Comparison of ENCODE assay signal across 8 mouse cellular contexts in genomic region chr13:63073911-63074675, GRCm38 (mm10).
DNase-seq lines count a peak whose midpoint lies in the region; ATAC-seq and TF ChIP-seq lines count a peak whose summit lies in the region.

No protein-coding gene starts in this region.

- no peak overlapping the region for H3K4me2 ChIP-seq in forebrain, embryonic 15.5 days (replicated peaks)
- H3K4me2 ChIP-seq in lung, embryonic 15.5 days: no peak overlapping the region
- H3K4me2 ChIP-seq in hindbrain, embryonic 11.5 days (replicated peaks; ENCODE audit: low read depth, low read length): no peak overlapping the region

- no peaks in the 10 kb centered on the region for H3K9me3 ChIP-seq in forebrain, embryonic 15.5 days
- no peaks in the 10 kb centered on the region for H3K9me3 ChIP-seq in forebrain, embryonic 10.5 days
- no peaks in the 10 kb centered on the region for H3K9me3 ChIP-seq in lung, embryonic 15.5 days
- no peaks in the 10 kb centered on the region for H3K9me3 ChIP-seq in hindbrain, embryonic 11.5 days (ENCODE audit: control insufficient read depth, low read length)

- H3K4me1 ChIP-seq in forebrain, embryonic 15.5 days: peaks cover 6% of the 10 kb centered on the region; the same call in 1 of the 2 replicates
- peaks cover 15% of the 10 kb centered on the region for H3K4me1 ChIP-seq in forebrain, embryonic 10.5 days
- H3K4me1 ChIP-seq in lung, embryonic 15.5 days: peaks cover 22% of the 10 kb centered on the region
- no peaks in the 10 kb centered on the region for H3K4me1 ChIP-seq in hindbrain, embryonic 11.5 days (replicated peaks; ENCODE audit: control insufficient read depth, insufficient read depth, low read length)

- H3K79me2 ChIP-seq in C2C12 (ENCODE audit: control insufficient read depth, insufficient read depth): no peaks in the 10 kb centered on the region

- TF ChIP-seq CTCF in C2C12 (IDR thresholded peaks at IDR 0.05; ENCODE audit: control insufficient read depth, insufficient read depth, insufficient read length): no peak

- no peak for DNase-seq in forebrain, embryonic 10.5 days (ENCODE audit: extremely low spot score, low spot score)
- DNase-seq in heart, adult 8-10 months (ENCODE audit: low spot score): peak; percentile 67
- no peak for DNase-seq in retina, postnatal 1 day
- no peak for DNase-seq in thymus, postnatal 36 days
- DNase-seq in hindbrain, embryonic 11.5 days (ENCODE audit: low spot score): no peak

- H3K4me3 ChIP-seq in forebrain, embryonic 15.5 days: no peak overlapping the region
- no peak overlapping the region for H3K4me3 ChIP-seq in forebrain, embryonic 10.5 days
- no peak overlapping the region for H3K4me3 ChIP-seq in C2C12 (ENCODE audit: insufficient read depth, poor library complexity, severe bottlenecking)
- H3K4me3 ChIP-seq in lung, embryonic 15.5 days: no peak overlapping the region
- no peak overlapping the region for H3K4me3 ChIP-seq in hindbrain, embryonic 11.5 days (ENCODE audit: low read depth, low read length)

- no peak overlapping the region for H3K27ac ChIP-seq in forebrain, embryonic 15.5 days (replicated peaks)
- H3K27ac ChIP-seq in forebrain, embryonic 10.5 days: no peak overlapping the region
- H3K27ac ChIP-seq in lung, embryonic 15.5 days: peak overlapping the region; percentile 79
- no peak overlapping the region for H3K27ac ChIP-seq in hindbrain, embryonic 11.5 days (ENCODE audit: low read depth, low read length)

- no peaks in the 10 kb centered on the region for H3K36me3 ChIP-seq in forebrain, embryonic 15.5 days
- H3K36me3 ChIP-seq in forebrain, embryonic 10.5 days (replicated peaks): no peaks in the 10 kb centered on the region
- H3K36me3 ChIP-seq in C2C12 (ENCODE audit: control insufficient read depth, insufficient read depth): no peaks in the 10 kb centered on the region
- H3K36me3 ChIP-seq in lung, embryonic 15.5 days: no peaks in the 10 kb centered on the region
- H3K36me3 ChIP-seq in hindbrain, embryonic 11.5 days (ENCODE audit: control insufficient read depth, insufficient read depth, low read length): no peaks in the 10 kb centered on the region

- H3K79me3 ChIP-seq in C2C12 (ENCODE audit: low read depth): no peaks in the 10 kb centered on the region

- H3K27me3 ChIP-seq in forebrain, embryonic 15.5 days: no peaks in the 10 kb centered on the region
- H3K27me3 ChIP-seq in forebrain, embryonic 10.5 days (ENCODE audit: poor library complexity, severe bottlenecking): no peaks in the 10 kb centered on the region
- H3K27me3 ChIP-seq in C2C12 (ENCODE audit: control insufficient read depth, insufficient read depth, insufficient read length): no peaks in the 10 kb centered on the region
- H3K27me3 ChIP-seq in lung, embryonic 15.5 days: no peaks in the 10 kb centered on the region
- no peaks in the 10 kb centered on the region for H3K27me3 ChIP-seq in hindbrain, embryonic 11.5 days (ENCODE audit: control insufficient read depth, insufficient read depth, low read length)

- H3K9ac ChIP-seq in forebrain, embryonic 15.5 days (replicated peaks): no peak overlapping the region
- no peak overlapping the region for H3K9ac ChIP-seq in lung, embryonic 15.5 days
- H3K9ac ChIP-seq in hindbrain, embryonic 11.5 days (ENCODE audit: low read depth, low read length): no peak overlapping the region

- no peak overlapping the region for H3ac ChIP-seq in C2C12 (ENCODE audit: control insufficient read depth, insufficient read length, low read depth)

- 68% methylated on average over 9 of the region's 9 CpGs for WGBS in forebrain, embryonic 15.5 days
- WGBS in forebrain, embryonic 10.5 days: 85% methylated on average over 9 of the region's 9 CpGs
- 17% methylated on average over 9 of the region's 9 CpGs for WGBS in lung, embryonic 15.5 days
- 77% methylated on average over 9 of the region's 9 CpGs for WGBS in hindbrain, embryonic 11.5 days

- ATAC-seq in forebrain, embryonic 15.5 days (replicated peaks): peak; percentile 81
- ATAC-seq in lung, embryonic 15.5 days (ENCODE audit: borderline replicate concordance, extremely low read depth, low FRiP score, low TSS enrichment): peak; percentile 87
- no peak for ATAC-seq in hindbrain, embryonic 11.5 days (ENCODE audit: low FRiP score)

TF ChIP-seq in C2C12, 6 proteins besides CTCF, POLR2A, EP300 and RAD21:
- peak; percentile 2 for TF ChIP-seq CEBPB (IDR thresholded peaks at IDR 0.05; ENCODE audit: low read depth)
- no peak for TF ChIP-seq USF1 (IDR thresholded peaks at IDR 0.05; ENCODE audit: low read depth)
- TF ChIP-seq FOSL1 (IDR thresholded peaks at IDR 0.05; ENCODE audit: insufficient read depth, low read length, poor library complexity, severe bottlenecking): no peak
- no peak for TF ChIP-seq MYOG (IDR thresholded peaks at IDR 0.05; ENCODE audit: control insufficient read depth, extremely low read depth, insufficient read length)
